Mouse (Mus musculus) frontal cortex, postnatal 25 days (tissue): ENCODE measurements around the gene Dnttip1.
"Not testable (repeated sequence)": the region's sequence is repeated elsewhere in the genome, so short reads cannot be mapped to it uniquely, and the experiment has no call there.

Experiments used
- DNase-seq, 2 experiments: peaks; one replicate each; pipeline ENCODE4 v3.0.0; 2022; ENCODE audit warnings: low spot score in 2 of 2

Dnttip1 gene

GRCm38 (mm10) chr2:164781876-164782275 is 36.1 kb downstream of the Dnttip1 start:
- no peak for DNase-seq

- no peak for DNase-seq
Observed at GRCm38 (mm10) chr2:164783926-164784581, 38.3 kb downstream of the Dnttip1 start.

GRCm38 (mm10) chr2:164784869-164785420 is 39.2 kb downstream of the Dnttip1 start:
- DNase-seq: no peak

GRCm38 (mm10) chr2:164785481-164786387 is 40.0 kb downstream of the Dnttip1 start, which contains the start of gene Snx21:
Snx21 (plus strand) TSS chr2:164785823.
- peak; percentile 63 to 73 for DNase-seq

GRCm38 (mm10) chr2:164786388-164786885 is 40.7 kb downstream of the Dnttip1 start:
- DNase-seq: peak in 1 of 2 experiments; percentile 31

GRCm38 (mm10) chr2:164787032-164787431 is 41.2 kb downstream of the Dnttip1 start:
- DNase-seq: no peak

- no peak for DNase-seq
Observed at GRCm38 (mm10) chr2:164787779-164788178, 42.0 kb downstream of the Dnttip1 start.

GRCm38 (mm10) chr2:164788411-164788810 is 42.6 kb downstream of the Dnttip1 start:
- DNase-seq: no peak

GRCm38 (mm10) chr2:164790451-164790850 is 44.7 kb downstream of the Dnttip1 start:
- no peak for DNase-seq

- DNase-seq: no peak
Observed at GRCm38 (mm10) chr2:164791841-164792261, 46.1 kb downstream of the Dnttip1 start.

GRCm38 (mm10) chr2:164792400-164793190 is 46.8 kb downstream of the Dnttip1 start:
- DNase-seq: no peak

GRCm38 (mm10) chr2:164793236-164793635 is 47.5 kb downstream of the Dnttip1 start:
- DNase-seq: peak; percentile 48 to 55

- no peak for DNase-seq
Observed at GRCm38 (mm10) chr2:164793772-164794171, 48.0 kb downstream of the Dnttip1 start.

- DNase-seq: peak; percentile 68 to 76
Observed at GRCm38 (mm10) chr2:164794293-164794692, 48.5 kb downstream of the Dnttip1 start.

GRCm38 (mm10) chr2:164795868-164796267 is 50.1 kb downstream of the Dnttip1 start:
- DNase-seq: no peak

- not testable (repeated sequence) for DNase-seq
Observed at GRCm38 (mm10) chr2:164798554-164798953, 52.8 kb downstream of the Dnttip1 start.

GRCm38 (mm10) chr2:164800252-164801004 is 54.6 kb downstream of the Dnttip1 start:
- no peak for DNase-seq

- DNase-seq: no peak
Observed at GRCm38 (mm10) chr2:164803201-164803920, 57.6 kb downstream of the Dnttip1 start.

GRCm38 (mm10) chr2:164803921-164804313 is 58.1 kb downstream of the Dnttip1 start:
- no peak for DNase-seq
